Mouse (Mus musculus): Measurements from ENCODE around the gene Bricd5. TPM values are rescaled to one million over a fixed set of nuclear protein-coding genes. Genes with fewer than 3 reads are reported as not detected.
A peak's percentile ranks its signal among the peaks of the same experiment; 100 is the strongest.

Bricd5 gene
- polyA plus RNA-seq, 1 experiment from 2014 or later = 0.26 TPM

- Histone ChIP-seq H3K27me3 (no peaks in the 10 kb centered on the region), H3K9ac (peak overlapping the region; percentile 85), H3K4me2 (peak overlapping the region; percentile 65), H3K4me3 (peak overlapping the region; percentile 79), H3K27ac (no peak overlapping the region; the same call in 1 of the 2 replicates), H3K4me1 (peaks cover 15% of the 10 kb centered on the region), H3K36me3 (ENCODE audit: poor library complexity, severe bottlenecking) (peaks cover 47% of the 10 kb centered on the region), H3K9me3 (replicated peaks) (no peaks in the 10 kb centered on the region)
- WGBS = 48% methylated on average over 11 of the region's 11 CpGs
- ATAC-seq = peak; percentile 33; the same call in 1 of the 2 replicates
These were observed 4.4 kb downstream of the Bricd5 start for GRCm38 (mm10) chr17:24477985-24478600.

- peaks cover 40% of the 10 kb centered on the region for H3K36me3 ChIP-seq (ENCODE audit: poor library complexity, severe bottlenecking)
- 0% methylated on average over 45 of the region's 48 CpGs for WGBS
- peak within 1 kb of the TSS; percentile 65 for H3K4me2 ChIP-seq
- peak; percentile 95 for ATAC-seq
- H3K9me3 ChIP-seq (replicated peaks) = no peaks in the 10 kb centered on the region
- peak within 1 kb of the TSS; percentile 96 for H3K27ac ChIP-seq
- no peaks in the 10 kb centered on the region for H3K27me3 ChIP-seq
- peak within 1 kb of the TSS; percentile 79 for H3K4me3 ChIP-seq
- peak within 1 kb of the TSS; percentile 85 for H3K9ac ChIP-seq
- peaks cover 14% of the 10 kb centered on the region for H3K4me1 ChIP-seq
These were observed 5.1 kb downstream of the Bricd5 start, which contains the start of gene Mlst8 for GRCm38 (mm10) chr17:24478663-24479380. Gene Mlst8, minus strand, starts transcription at chr17:24479078.

GRCm38 (mm10) chr17:24479431-24479830 lies 5.7 kb downstream of the Bricd5 start:
- H3K9me3 ChIP-seq (replicated peaks) = no peaks in the 10 kb centered on the region
- no peaks in the 10 kb centered on the region for H3K27me3 ChIP-seq
- H3K4me3 ChIP-seq = peak overlapping the region; percentile 79
- no peak overlapping the region for H3K9ac ChIP-seq
- H3K4me1 ChIP-seq = peaks cover 14% of the 10 kb centered on the region
- 19% methylated on average over 1 of the region's 1 CpGs for WGBS
- no peak for ATAC-seq
- H3K36me3 ChIP-seq (ENCODE audit: poor library complexity, severe bottlenecking) = peaks cover 34% of the 10 kb centered on the region
- peak overlapping the region; percentile 65 for H3K4me2 ChIP-seq
- no peak overlapping the region; the same call in 1 of the 2 replicates for H3K27ac ChIP-seq

GRCm38 (mm10) chr17:24480201-24480826 lies 6.6 kb downstream of the Bricd5 start:
- H3K4me3 ChIP-seq = no peak overlapping the region
- WGBS = 36% methylated on average over 3 of the region's 3 CpGs
- H3K9ac ChIP-seq = peak overlapping the region; percentile 13; the same call in 1 of the 2 replicates
- H3K27me3 ChIP-seq = no peaks in the 10 kb centered on the region
- H3K4me2 ChIP-seq = no peak overlapping the region
- no peak overlapping the region for H3K27ac ChIP-seq
- no peaks in the 10 kb centered on the region for H3K9me3 ChIP-seq (replicated peaks)
- H3K36me3 ChIP-seq (ENCODE audit: poor library complexity, severe bottlenecking) = peaks cover 25% of the 10 kb centered on the region
- peaks cover 16% of the 10 kb centered on the region for H3K4me1 ChIP-seq
- ATAC-seq = no peak

- H3K27ac ChIP-seq = no peak overlapping the region
- no peak for ATAC-seq
- H3K4me1 ChIP-seq = peaks cover 22% of the 10 kb centered on the region
- peaks cover 16% of the 10 kb centered on the region for H3K36me3 ChIP-seq (ENCODE audit: poor library complexity, severe bottlenecking)
- no peaks in the 10 kb centered on the region for H3K27me3 ChIP-seq
- no peak overlapping the region for H3K9ac ChIP-seq
- no peak overlapping the region for H3K4me3 ChIP-seq
- H3K9me3 ChIP-seq (replicated peaks) = no peaks in the 10 kb centered on the region
- H3K4me2 ChIP-seq = no peak overlapping the region
- WGBS = 95% methylated on average over 20 of the region's 20 CpGs
These were observed 7.5 kb downstream of the Bricd5 start for GRCm38 (mm10) chr17:24481027-24481815.

- Histone ChIP-seq H3K9me3 (replicated peaks) (no peaks in the 10 kb centered on the region), H3K36me3 (ENCODE audit: poor library complexity, severe bottlenecking) (no peaks in the 10 kb centered on the region), H3K4me3 (no peak overlapping the region), H3K27ac (no peak overlapping the region), H3K27me3 (no peaks in the 10 kb centered on the region), H3K4me2 (no peak overlapping the region), H3K9ac (no peak overlapping the region), H3K4me1 (peaks cover 19% of the 10 kb centered on the region)
- WGBS = 95% methylated on average over 3 of the region's 3 CpGs
- ATAC-seq = no peak
These were observed 9.8 kb downstream of the Bricd5 start for GRCm38 (mm10) chr17:24483495-24483894.

- ATAC-seq = peak; percentile 9; the same call in 1 of the 2 replicates
- H3K4me1 ChIP-seq = peaks cover 30% of the 10 kb centered on the region
- H3K9me3 ChIP-seq (replicated peaks) = no peaks in the 10 kb centered on the region
- H3K27me3 ChIP-seq = no peaks in the 10 kb centered on the region
- no peak overlapping the region for H3K4me3 ChIP-seq
- 44% methylated on average over 10 of the region's 11 CpGs for WGBS
- H3K27ac ChIP-seq = peak overlapping the region; percentile 41
- H3K4me2 ChIP-seq = no peak overlapping the region
- no peaks in the 10 kb centered on the region for H3K36me3 ChIP-seq (ENCODE audit: poor library complexity, severe bottlenecking)
- H3K9ac ChIP-seq = peak overlapping the region; percentile 38
These were observed 11.6 kb downstream of the Bricd5 start for GRCm38 (mm10) chr17:24485090-24485860.

- H3K9ac ChIP-seq = peak within 1 kb of the TSS; percentile 93
- no peaks in the 10 kb centered on the region for H3K27me3 ChIP-seq
- H3K4me2 ChIP-seq = peak within 1 kb of the TSS; percentile 85
- H3K27ac ChIP-seq = peak within 1 kb of the TSS; percentile 91
- WGBS = under 1% methylated on average over 21 of the region's 45 CpGs
- H3K4me3 ChIP-seq = peak within 1 kb of the TSS; percentile 92
- H3K4me1 ChIP-seq = peaks cover 36% of the 10 kb centered on the region
- H3K9me3 ChIP-seq (replicated peaks) = no peaks in the 10 kb centered on the region
- peak; percentile 63 for ATAC-seq
- H3K36me3 ChIP-seq (ENCODE audit: poor library complexity, severe bottlenecking) = no peaks in the 10 kb centered on the region
These were observed 14.5 kb downstream of the Bricd5 start, which contains the start of gene Caskin1 for GRCm38 (mm10) chr17:24488186-24488661. Gene Caskin1, plus strand, starts transcription at chr17:24488601.

- Histone ChIP-seq H3K4me3 (peak overlapping the region; percentile 92), H3K4me1 (peaks cover 36% of the 10 kb centered on the region), H3K27ac (peak overlapping the region; percentile 91), H3K9me3 (replicated peaks) (no peaks in the 10 kb centered on the region), H3K9ac (peak overlapping the region; percentile 93), H3K36me3 (ENCODE audit: poor library complexity, severe bottlenecking) (no peaks in the 10 kb centered on the region), H3K27me3 (no peaks in the 10 kb centered on the region), H3K4me2 (peak overlapping the region; percentile 85)
- peak; percentile 71 for ATAC-seq
- under 1% methylated on average over 60 of the region's 81 CpGs for WGBS
These were observed 15.1 kb downstream of the Bricd5 start for GRCm38 (mm10) chr17:24488662-24489264.

GRCm38 (mm10) chr17:24489265-24490030 lies 15.8 kb downstream of the Bricd5 start:
- Histone ChIP-seq H3K4me2 (peak overlapping the region; percentile 85), H3K9me3 (replicated peaks) (no peaks in the 10 kb centered on the region), H3K9ac (peak overlapping the region; percentile 93), H3K36me3 (ENCODE audit: poor library complexity, severe bottlenecking) (no peaks in the 10 kb centered on the region), H3K27ac (peak overlapping the region; percentile 91), H3K4me1 (peaks cover 36% of the 10 kb centered on the region), H3K4me3 (peak overlapping the region; percentile 92), H3K27me3 (no peaks in the 10 kb centered on the region)
- peak; percentile 25 for ATAC-seq
- WGBS = 20% methylated on average over 19 of the region's 19 CpGs

Data from forebrain, embryonic 13.5 days (tissue).